Mouse (Mus musculus) lung, postnatal 0 days (tissue): ENCODE measurements around the gene Sprr1a.

Experiments
- CTCF ChIP-seq: IDR thresholded peaks from 2 replicates; pipeline ENCODE4 v1.5.1; 2016; ENCODE audit warnings: antibody characterized with exemption, mild to moderate bottlenecking
- EP300 ChIP-seq: IDR thresholded peaks from 2 replicates; pipeline ENCODE4 v1.6.1; 2016; ENCODE audit warnings: antibody characterized with exemption, mild to moderate bottlenecking, control low read depth

DNA sequence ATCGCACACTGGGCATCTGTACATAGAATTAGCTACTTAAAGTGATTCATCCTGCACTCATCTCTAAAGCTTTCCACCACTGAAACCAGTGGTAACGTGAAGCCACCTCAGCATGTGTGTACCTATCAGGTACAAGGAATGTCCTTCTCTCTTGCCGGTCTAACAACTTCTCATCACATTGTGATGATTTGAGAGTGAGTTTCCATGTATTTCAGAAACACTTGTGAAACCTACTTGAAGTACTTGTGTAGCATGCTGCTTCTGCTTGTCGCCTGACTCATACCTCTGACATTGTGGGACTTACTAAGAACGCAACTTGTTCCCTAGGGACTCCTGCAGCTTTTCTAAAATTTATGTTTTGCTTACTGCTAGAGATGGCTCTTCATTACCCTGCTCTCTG lies 30.5 kb downstream of the Sprr1a start:
- TF ChIP-seq CTCF (no peak), EP300 (peak; percentile 66; the same call in 1 of the 2 replicates)
